11 mouse cellular contexts compared by ENCODE assay signal in the genomic region with DNA sequence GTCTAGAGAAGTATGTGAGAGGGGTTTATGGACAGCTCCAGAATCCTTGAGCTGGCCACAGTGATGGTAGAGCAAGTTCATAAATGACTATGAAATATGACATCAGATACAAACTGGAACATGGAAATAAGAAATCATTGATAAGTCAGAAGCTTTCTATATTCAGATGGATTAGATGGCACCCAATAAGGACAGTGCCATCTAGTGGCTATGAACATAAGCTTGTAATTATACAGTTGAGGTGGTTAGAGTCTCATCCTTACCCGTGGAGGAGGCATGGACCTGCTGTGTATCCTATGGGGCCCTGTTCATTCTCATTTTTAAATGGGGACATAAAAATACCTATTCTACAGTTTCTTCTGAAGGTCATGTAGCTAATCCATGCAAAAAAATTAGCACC.
A peak's percentile ranks its signal among the peaks of the same experiment; 100 is the strongest.
DNase-seq lines count a peak whose midpoint lies in the region; ATAC-seq and TF ChIP-seq lines count a peak whose summit lies in the region.
"Had no signal": no experiment of that assay in that cellular context is flagged by ENCODE, and none has a peak within 500 bp of the region (broad histone marks: within the 10 kb centered on the region; RNA-seq: fewer than 3 reads in every experiment).

No protein-coding gene starts in this region.

- no peaks in the 10 kb centered on the region for H3K4me1 ChIP-seq in cerebellum, adult 2 months (ENCODE audit: control insufficient read depth, insufficient read depth, low read length)
- H3K4me1 ChIP-seq in kidney, postnatal 0 days (replicated peaks; ENCODE audit: insufficient read depth, low read length), result no peaks in the 10 kb centered on the region
- no peaks in the 10 kb centered on the region for H3K4me1 ChIP-seq in kidney, embryonic 15.5 days
- H3K4me1 ChIP-seq: heart, embryonic 10.5 days; limb, embryonic 15.5 days had no signal

- TF ChIP-seq POLR2A in cerebellum, adult 2 months (IDR thresholded peaks at IDR 0.05; ENCODE audit: borderline replicate concordance, insufficient read depth, low read length), result no peak

- no peak overlapping the region for H3K27ac ChIP-seq in cerebellum, adult 2 months (ENCODE audit: insufficient read depth, low read length)
- no peak overlapping the region for H3K27ac ChIP-seq in kidney, postnatal 0 days
- H3K27ac ChIP-seq in kidney, embryonic 15.5 days, result no peak overlapping the region
- H3K27ac ChIP-seq: heart, embryonic 10.5 days; limb, embryonic 15.5 days had no signal

- TF ChIP-seq CTCF in cerebellum, adult 2 months (IDR thresholded peaks at IDR 0.05; ENCODE audit: borderline replicate concordance, insufficient read depth, low read depth, low read length), result peak; percentile 14; the same call in 1 of the 2 replicates
- peak; percentile 73 for TF ChIP-seq CTCF in kidney, postnatal 0 days (IDR thresholded peaks at IDR 0.05; ENCODE audit: low read depth)

- no peak overlapping the region for H3K9ac ChIP-seq in kidney, postnatal 0 days (ENCODE audit: low read depth, low read length)
- H3K9ac ChIP-seq in kidney, embryonic 15.5 days, result no peak overlapping the region
- H3K9ac ChIP-seq: limb, embryonic 15.5 days had no signal

- H3K4me3 ChIP-seq in cerebellum, adult 2 months (replicated peaks; ENCODE audit: insufficient read depth, low read depth, low read length), result no peak overlapping the region
- no peak overlapping the region for H3K4me3 ChIP-seq in kidney, postnatal 0 days (replicated peaks; ENCODE audit: low read depth, low read length)
- no peak overlapping the region for H3K4me3 ChIP-seq in kidney, embryonic 15.5 days (replicated peaks)
- H3K4me3 ChIP-seq: heart, embryonic 10.5 days; limb, embryonic 15.5 days had no signal

- H3K27me3 ChIP-seq in cerebellum, adult 2 months (ENCODE audit: control insufficient read depth, insufficient read depth, low read length), result no peaks in the 10 kb centered on the region
- no peaks in the 10 kb centered on the region for H3K27me3 ChIP-seq in kidney, postnatal 0 days (ENCODE audit: insufficient read depth, low read length)
- H3K27me3 ChIP-seq in kidney, embryonic 15.5 days, result no peaks in the 10 kb centered on the region
- H3K27me3 ChIP-seq: limb, embryonic 15.5 days had no signal

- H3K36me3 ChIP-seq in kidney, postnatal 0 days (ENCODE audit: insufficient read depth, low read length), result no peaks in the 10 kb centered on the region
- H3K36me3 ChIP-seq in kidney, embryonic 15.5 days, result no peaks in the 10 kb centered on the region
- H3K36me3 ChIP-seq: heart, embryonic 10.5 days; limb, embryonic 15.5 days had no signal

- no peaks in the 10 kb centered on the region for H3K9me3 ChIP-seq in kidney, postnatal 0 days (replicated peaks; ENCODE audit: low read length)
- no peaks in the 10 kb centered on the region for H3K9me3 ChIP-seq in kidney, embryonic 15.5 days (replicated peaks)
- H3K9me3 ChIP-seq: heart, embryonic 10.5 days; limb, embryonic 15.5 days had no signal

- 30% methylated on average over 1 of the region's 1 CpGs for WGBS in cerebellum, adult 2 months
- 37% methylated on average over 1 of the region's 1 CpGs for WGBS in kidney, postnatal 0 days
- 33% methylated on average over 1 of the region's 1 CpGs for WGBS in kidney, embryonic 15.5 days

- no peak overlapping the region for H3K4me2 ChIP-seq in kidney, postnatal 0 days (ENCODE audit: low read length)
- no peak overlapping the region for H3K4me2 ChIP-seq in kidney, embryonic 15.5 days
- H3K4me2 ChIP-seq: limb, embryonic 15.5 days had no signal

- ATAC-seq in kidney, postnatal 0 days (replicated peaks; ENCODE audit: low FRiP score, low read depth), result no peak
- no peak for ATAC-seq in kidney, embryonic 15.5 days (replicated peaks; ENCODE audit: low FRiP score)

- peak in 1 of 2 experiments; percentile 12 for DNase-seq in cerebellum, adult 2 months
- DNase-seq in cerebellum, adult 9-11 months, result no peak
- peak; percentile 58 for DNase-seq in kidney, postnatal 0 days (ENCODE audit: low spot score)
- peak; percentile 35 for DNase-seq in A20 (ENCODE audit: low read depth, low spot score)
- peak; percentile 7 for DNase-seq in c-Kit-positive CD71-positive TER-119-negative erythroid progenitor cells, embryonic 14.5 days (ENCODE audit: low read depth)
- DNase-seq in spleen, postnatal 14 days (ENCODE audit: low spot score in 2 of 2), result no peak
- no peak for DNase-seq in left cerebral cortex, adult 9 months (ENCODE audit: low spot score in 2 of 2)
- DNase-seq: right cerebral cortex, postnatal 4 days had no signal

Comparison
In these comparisons a context has a peak if more than half of its experiments do, and no peak if none do; other contexts are left out.
1. DNase-seq: peak in kidney, postnatal 0 days (single experiment), A20 (single experiment) and c-Kit-positive CD71-positive TER-119-negative erythroid progenitor cells, embryonic 14.5 days (single experiment); none in cerebellum, adult 9-11 months (single experiment), spleen, postnatal 14 days (0 of 2) and left cerebral cortex, adult 9 months (0 of 2).